Mouse (Mus musculus) E14TG2a.4 (cell line): ENCODE data around the gene Podxl.

Experiments used
- H3K27me3 ChIP-seq: 2 replicates; pipeline ENCODE4 v1.6.1; 2014; ENCODE audit warnings: low read length, control low read depth; ENCODE audit not compliant: insufficient read depth
- H3K36me3 ChIP-seq: 2 replicates; pipeline ENCODE4 v1.6.1; 2014; ENCODE audit warnings: low read length, control low read depth; ENCODE audit not compliant: insufficient read depth
- H3K4me1 ChIP-seq: replicated peaks from 2 replicates; pipeline ENCODE4 v1.6.1; 2014; ENCODE audit warnings: low read depth, low read length, control low read depth
- H3K4me3 ChIP-seq: replicated peaks from 2 replicates; pipeline ENCODE4 v1.5.1; 2014; ENCODE audit warnings: mild to moderate bottlenecking, low read length
- H3K9me3 ChIP-seq: 2 replicates; pipeline ENCODE4 v1.6.1; 2014; ENCODE audit warnings: low read length, control low read depth
- CTCF ChIP-seq: conservative IDR thresholded peaks from 2 replicates; pipeline ENCODE4 v1.5.1; 2014; ENCODE audit warnings: low read length
- NANOG ChIP-seq: IDR thresholded peaks from 2 replicates; pipeline ENCODE4 v1.6.1; 2014; ENCODE audit warnings: borderline replicate concordance, low read length, mixed read lengths
- POU5F1 ChIP-seq: IDR thresholded peaks from 2 replicates; pipeline ENCODE4 v1.6.1; 2014; ENCODE audit warnings: low read length, borderline replicate concordance

Gene Podxl

GRCm38 (mm10) chr6:31597136-31597460, 33.3 kb upstream of the Podxl start:
- no peak overlapping the region for H3K4me3 ChIP-seq

GRCm38 (mm10) chr6:31596346-31597135, 32.8 kb upstream of the Podxl start:
- Histone ChIP-seq H3K27me3 (peaks cover 9% of the 10 kb centered on the region; the same call in 1 of the 2 replicates), H3K36me3 (no peaks in the 10 kb centered on the region), H3K4me3 (peak overlapping the region; percentile 20; the same call in 1 of the 2 replicates), H3K9me3 (no peaks in the 10 kb centered on the region), H3K4me1 (peaks cover 61% of the 10 kb centered on the region)
- TF ChIP-seq POU5F1 = no peak
- no peak for TF ChIP-seq NANOG
- no peak for TF ChIP-seq CTCF

More at GRCm38 (mm10) chr6:31597136-31597460, 33.3 kb upstream of the Podxl start:
- Histone ChIP-seq H3K27me3 (peaks cover 10% of the 10 kb centered on the region; the same call in 1 of the 2 replicates), H3K4me1 (peaks cover 63% of the 10 kb centered on the region), H3K36me3 (no peaks in the 10 kb centered on the region), H3K9me3 (no peaks in the 10 kb centered on the region)
- no peak for TF ChIP-seq POU5F1
- no peak for TF ChIP-seq NANOG
- TF ChIP-seq CTCF = no peak

GRCm38 (mm10) chr6:31592579-31593238, 28.9 kb upstream of the Podxl start:
- Histone ChIP-seq H3K27me3 (peaks cover 6% of the 10 kb centered on the region; the same call in 1 of the 2 replicates), H3K4me1 (peaks cover 28% of the 10 kb centered on the region), H3K9me3 (no peaks in the 10 kb centered on the region), H3K36me3 (no peaks in the 10 kb centered on the region), H3K4me3 (no peak overlapping the region)
- TF ChIP-seq CTCF = no peak
- no peak for TF ChIP-seq NANOG
- TF ChIP-seq POU5F1 = no peak

GRCm38 (mm10) chr6:31592128-31592527, 28.3 kb upstream of the Podxl start:
- TF ChIP-seq POU5F1 = no peak
- TF ChIP-seq NANOG = no peak
- TF ChIP-seq CTCF = no peak

GRCm38 (mm10) chr6:31591676-31592075, 27.9 kb upstream of the Podxl start:
- peaks cover 28% of the 10 kb centered on the region for H3K4me1 ChIP-seq
- TF ChIP-seq NANOG (no peak), CTCF (no peak), POU5F1 (no peak)
- H3K36me3 ChIP-seq = no peaks in the 10 kb centered on the region
- peaks cover 6% of the 10 kb centered on the region; the same call in 1 of the 2 replicates for H3K27me3 ChIP-seq
- H3K4me3 ChIP-seq = no peak overlapping the region
- no peaks in the 10 kb centered on the region for H3K9me3 ChIP-seq

More at GRCm38 (mm10) chr6:31592128-31592527, 28.3 kb upstream of the Podxl start:
- H3K36me3 ChIP-seq = no peaks in the 10 kb centered on the region
- H3K4me3 ChIP-seq = no peak overlapping the region
- H3K27me3 ChIP-seq = peaks cover 6% of the 10 kb centered on the region; the same call in 1 of the 2 replicates
- no peaks in the 10 kb centered on the region for H3K9me3 ChIP-seq
- H3K4me1 ChIP-seq = peaks cover 28% of the 10 kb centered on the region

GRCm38 (mm10) chr6:31590754-31591153, 27.0 kb upstream of the Podxl start:
- Histone ChIP-seq H3K9me3 (no peaks in the 10 kb centered on the region), H3K27me3 (peaks cover 6% of the 10 kb centered on the region; the same call in 1 of the 2 replicates), H3K4me3 (no peak overlapping the region), H3K4me1 (peaks cover 26% of the 10 kb centered on the region), H3K36me3 (no peaks in the 10 kb centered on the region)
- no peak for TF ChIP-seq NANOG
- no peak for TF ChIP-seq POU5F1
- TF ChIP-seq CTCF = no peak

GRCm38 (mm10) chr6:31589268-31589667, 25.5 kb upstream of the Podxl start:
- H3K27me3 ChIP-seq = peaks cover 5% of the 10 kb centered on the region; the same call in 1 of the 2 replicates
- H3K36me3 ChIP-seq = no peaks in the 10 kb centered on the region
- TF ChIP-seq NANOG (no peak), POU5F1 (no peak)
- no peaks in the 10 kb centered on the region for H3K9me3 ChIP-seq
- no peak overlapping the region for H3K4me3 ChIP-seq
- peaks cover 34% of the 10 kb centered on the region for H3K4me1 ChIP-seq

GRCm38 (mm10) chr6:31587655-31588054, 23.9 kb upstream of the Podxl start:
- no peak overlapping the region for H3K4me3 ChIP-seq
- no peaks in the 10 kb centered on the region for H3K9me3 ChIP-seq
- no peak for TF ChIP-seq NANOG
- no peak for TF ChIP-seq CTCF
- no peak for TF ChIP-seq POU5F1
- no peaks in the 10 kb centered on the region for H3K27me3 ChIP-seq
- peaks cover 28% of the 10 kb centered on the region for H3K4me1 ChIP-seq
- no peaks in the 10 kb centered on the region for H3K36me3 ChIP-seq

GRCm38 (mm10) chr6:31586127-31586526, 22.3 kb upstream of the Podxl start:
- no peaks in the 10 kb centered on the region for H3K9me3 ChIP-seq
- H3K27me3 ChIP-seq = no peaks in the 10 kb centered on the region
- TF ChIP-seq NANOG (no peak), POU5F1 (no peak), CTCF (no peak)
- no peak overlapping the region for H3K4me3 ChIP-seq
- H3K4me1 ChIP-seq = peaks cover 25% of the 10 kb centered on the region
- H3K36me3 ChIP-seq = no peaks in the 10 kb centered on the region
